ENCODE assay signal across 13 mouse cellular contexts in genomic region chr11:99162972-99163686, GRCm38 (mm10). TPM values are rescaled to one million over a fixed set of nuclear protein-coding genes. Genes with fewer than 3 reads are reported as not detected.
DNase-seq lines count a peak whose midpoint lies in the region; ATAC-seq and TF ChIP-seq lines count a peak whose summit lies in the region.
"Had no signal": no experiment of that assay in that cellular context is flagged by ENCODE, and none has a peak within 500 bp of the region (broad histone marks: within the 10 kb centered on the region; RNA-seq: fewer than 3 reads in every experiment).

No protein-coding gene starts in this region.

- 73% methylated on average over 10 of the region's 10 CpGs for WGBS in liver, embryonic 11.5 days
- WGBS in bone marrow, adult 2 months = 28% methylated on average over 10 of the region's 10 CpGs
- WGBS in hindbrain, embryonic 16.5 days = 76% methylated on average over 10 of the region's 10 CpGs

- no peak for ATAC-seq in liver, embryonic 11.5 days (replicated peaks; ENCODE audit: low FRiP score)
- ATAC-seq in monocyte, adult 5-6 weeks (replicated peaks; ENCODE audit: insufficient number of reproducible peaks, low FRiP score, low TSS enrichment, poor library complexity, severe bottlenecking) = peak; percentile 46
- ATAC-seq in hindbrain, embryonic 16.5 days = no peak

- H3K27ac ChIP-seq in liver, embryonic 11.5 days (ENCODE audit: low read depth, low read length) = no peak overlapping the region
- peak overlapping the region; percentile 5; the same call in 1 of the 2 replicates for H3K27ac ChIP-seq in bone marrow, adult 2 months (ENCODE audit: control insufficient read depth, insufficient read depth, low read depth, low read length, poor library complexity)
- H3K27ac ChIP-seq in hindbrain, embryonic 16.5 days (ENCODE audit: low read depth, low read length) = no peak overlapping the region
- H3K27ac ChIP-seq: forebrain, embryonic 10.5 days; hindbrain, embryonic 10.5 days; neural tube, embryonic 13.5 days had no signal

- no peaks in the 10 kb centered on the region for H3K9me3 ChIP-seq in liver, embryonic 11.5 days (ENCODE audit: control insufficient read depth, low read length)
- no peaks in the 10 kb centered on the region for H3K9me3 ChIP-seq in hindbrain, embryonic 16.5 days (ENCODE audit: control insufficient read depth, low read length)
- H3K9me3 ChIP-seq: forebrain, embryonic 10.5 days; hindbrain, embryonic 10.5 days; neural tube, embryonic 13.5 days had no signal

- TF ChIP-seq CTCF in bone marrow, adult 2 months (IDR thresholded peaks at IDR 0.05; ENCODE audit: control insufficient read depth, insufficient read depth, low read length) = no peak

- DNase-seq in liver = peak; percentile 8
- no peak for DNase-seq in liver, embryonic 11.5 days (ENCODE audit: low spot score)
- peak; percentile 82 to 87 for DNase-seq in thymus, postnatal 36 days
- no peak for DNase-seq in layer of hippocampus, adult 9-10 months (ENCODE audit: low spot score)
- DNase-seq in gastrocnemius, adult 8-10 months (ENCODE audit: low spot score in 2 of 2) = no peak
- DNase-seq: adrenal gland, postnatal 36 days; gastrocnemius, postnatal 36 days had no signal

- no peaks in the 10 kb centered on the region for H3K27me3 ChIP-seq in liver, embryonic 11.5 days (replicated peaks; ENCODE audit: control insufficient read depth, insufficient read depth, low read length)
- no peaks in the 10 kb centered on the region for H3K27me3 ChIP-seq in hindbrain, embryonic 16.5 days (replicated peaks; ENCODE audit: control insufficient read depth, insufficient read depth, low read length)
- H3K27me3 ChIP-seq: neural tube, embryonic 13.5 days had no signal

- no peaks in the 10 kb centered on the region for H3K4me1 ChIP-seq in liver, embryonic 11.5 days (replicated peaks; ENCODE audit: control insufficient read depth, insufficient read depth, low read length)
- H3K4me1 ChIP-seq in bone marrow, adult 2 months (ENCODE audit: control insufficient read depth, insufficient read depth, low read length) = peaks cover 9% of the 10 kb centered on the region
- no peaks in the 10 kb centered on the region for H3K4me1 ChIP-seq in hindbrain, embryonic 16.5 days (ENCODE audit: control insufficient read depth, insufficient read depth, low read depth, low read length)
- H3K4me1 ChIP-seq: neural tube, embryonic 13.5 days had no signal

- no peak for TF ChIP-seq POLR2A in bone marrow, adult 2 months (IDR thresholded peaks at IDR 0.05; ENCODE audit: borderline replicate concordance, control insufficient read depth, low read depth, low read length)

- H3K9ac ChIP-seq in liver, embryonic 11.5 days (ENCODE audit: low read depth, low read length) = no peak overlapping the region
- no peak overlapping the region for H3K9ac ChIP-seq in hindbrain, embryonic 16.5 days (ENCODE audit: low read depth, low read length)
- H3K9ac ChIP-seq: neural tube, embryonic 13.5 days had no signal

- no peaks in the 10 kb centered on the region for H3K36me3 ChIP-seq in liver, embryonic 11.5 days (ENCODE audit: control insufficient read depth, insufficient read depth, low read length)
- no peaks in the 10 kb centered on the region for H3K36me3 ChIP-seq in hindbrain, embryonic 16.5 days (ENCODE audit: control insufficient read depth, insufficient read depth, low read length)
- H3K36me3 ChIP-seq: forebrain, embryonic 10.5 days; hindbrain, embryonic 10.5 days; neural tube, embryonic 13.5 days had no signal

- no peak overlapping the region for H3K4me2 ChIP-seq in liver, embryonic 11.5 days
- H3K4me2 ChIP-seq in hindbrain, embryonic 16.5 days (ENCODE audit: low read length) = no peak overlapping the region
- H3K4me2 ChIP-seq: neural tube, embryonic 13.5 days had no signal

- H3K4me3 ChIP-seq in liver, embryonic 11.5 days (ENCODE audit: low read depth, low read length) = no peak overlapping the region
- H3K4me3 ChIP-seq in bone marrow, adult 2 months (replicated peaks; ENCODE audit: control insufficient read depth, low read depth, low read length) = no peak overlapping the region
- H3K4me3 ChIP-seq in hindbrain, embryonic 16.5 days (ENCODE audit: low read length) = no peak overlapping the region
- H3K4me3 ChIP-seq: forebrain, embryonic 10.5 days; hindbrain, embryonic 10.5 days; neural tube, embryonic 13.5 days had no signal

RNA-seq across cellular contexts. Expression of gene Ccr7, which starts 8.3 kb away (rescaled TPM):
- 0.36 and 0.58 TPM in 2 replicates for polyA plus RNA-seq in liver, embryonic 11.5 days (2014; fragmentation: Nextera tagmentation; extraction: Ambion mirVana)
- polyA plus RNA-seq in bone marrow, adult 2 months (2011; ENCODE audit: insufficient read depth, insufficient read length, low replicate concordance, missing spikeins) = 1.5 and 9.7 TPM in 2 replicates
- total RNA-seq in monocyte, adult 5-6 weeks (2017) = 13.3 to 31.2 TPM (median 29.2 TPM) in 3 replicates
- not detected for total RNA-seq in gastrocnemius, adult 8-10 months (2022)
- polyA plus RNA-seq in hindbrain, embryonic 16.5 days (2015; fragmentation: Nextera tagmentation; extraction: Ambion mirVana) = not detected in 2 replicates
- total RNA-seq: gastrocnemius, postnatal 36 days had no signal
- polyA plus RNA-seq: neural tube, embryonic 13.5 days had no signal

Comparison
In these comparisons a context has a peak if more than half of its experiments do, and no peak if none do; other contexts are left out.
1. DNase-seq: peak in liver (single experiment) and thymus, postnatal 36 days (2 of 2); none in liver, embryonic 11.5 days (single experiment), layer of hippocampus, adult 9-10 months (single experiment) and gastrocnemius, adult 8-10 months (0 of 2).